Mouse (Mus musculus): ENCODE results near the gene Lima1. TPM values are rescaled to one million over a fixed set of nuclear protein-coding genes. Genes with fewer than 3 reads are reported as not detected.
A peak's percentile ranks its signal among the peaks of the same experiment; 100 is the strongest.
"Not testable (repeated sequence)": the region's sequence is repeated elsewhere in the genome, so short reads cannot be mapped to it uniquely, and the experiment has no call there.

Lima1 gene
- 28.6 and 38.5 TPM in 2 replicates for polyA plus RNA-seq (2015; fragmentation: Nextera tagmentation; extraction: Ambion mirVana)

DNA sequence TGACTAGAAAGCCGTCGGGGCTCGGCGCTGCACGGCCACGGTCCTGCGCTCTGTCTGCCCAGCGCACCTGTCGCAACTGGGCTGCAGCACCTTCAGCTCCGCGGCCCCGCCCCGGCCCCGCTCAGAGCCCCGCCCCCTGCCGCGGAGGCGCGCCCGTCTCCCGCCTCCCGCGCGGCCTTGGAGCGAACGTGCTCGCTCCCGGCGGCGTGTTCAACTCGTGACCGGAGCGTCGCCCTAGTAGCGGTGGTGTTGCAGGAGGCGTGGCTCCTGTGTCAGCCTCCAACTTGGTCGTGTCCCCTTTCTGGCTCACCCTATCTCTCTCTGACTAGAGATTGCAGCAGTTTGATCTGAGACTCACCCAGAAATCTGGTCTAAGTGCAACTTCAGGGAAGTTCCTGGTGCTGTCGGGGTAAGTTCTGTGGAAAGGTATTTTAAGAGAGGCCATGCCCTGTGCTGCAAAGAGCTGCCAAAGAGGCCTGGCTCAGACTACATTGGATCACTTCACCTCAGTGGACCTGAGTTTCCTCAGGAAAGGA, at the start of gene Lima1:
Gene Lima1 (minus strand): TSS at position 123 of the 536 bp plus-strand sequence.
- Histone ChIP-seq H3K4me3 (ENCODE audit: low read depth, low read length) (peak within 1 kb of the TSS; percentile 62), H3K36me3 (ENCODE audit: insufficient read depth, low read length) (no peaks in the 10 kb centered on the region), H3K4me1 (ENCODE audit: insufficient read depth, low read depth, low read length) (peaks cover 4% of the 10 kb centered on the region; the same call in 1 of the 2 replicates), H3K27me3 (replicated peaks; ENCODE audit: insufficient read depth, low read length) (no peaks in the 10 kb centered on the region), H3K4me2 (replicated peaks; ENCODE audit: low read depth, low read length) (peak within 1 kb of the TSS; percentile 97), H3K27ac (ENCODE audit: low read length) (peak within 1 kb of the TSS; percentile 64), H3K9ac (replicated peaks; ENCODE audit: low read depth) (peak within 1 kb of the TSS; percentile 35), H3K9me3 (ENCODE audit: low read length) (no peaks in the 10 kb centered on the region)
- ATAC-seq (peak; percentile 98), DNase-seq (ENCODE audit: low spot score) (peak; percentile 95)
- WGBS, result under 1% methylated on average over 38 of the region's 38 CpGs
- TF ChIP-seq CTCF (IDR thresholded peaks at IDR 0.05) (no peak), EP300 (IDR thresholded peaks at IDR 0.05) (0 out of 2 replicates have a peak, but pooled peaks have one; percentile 30)

DNA sequence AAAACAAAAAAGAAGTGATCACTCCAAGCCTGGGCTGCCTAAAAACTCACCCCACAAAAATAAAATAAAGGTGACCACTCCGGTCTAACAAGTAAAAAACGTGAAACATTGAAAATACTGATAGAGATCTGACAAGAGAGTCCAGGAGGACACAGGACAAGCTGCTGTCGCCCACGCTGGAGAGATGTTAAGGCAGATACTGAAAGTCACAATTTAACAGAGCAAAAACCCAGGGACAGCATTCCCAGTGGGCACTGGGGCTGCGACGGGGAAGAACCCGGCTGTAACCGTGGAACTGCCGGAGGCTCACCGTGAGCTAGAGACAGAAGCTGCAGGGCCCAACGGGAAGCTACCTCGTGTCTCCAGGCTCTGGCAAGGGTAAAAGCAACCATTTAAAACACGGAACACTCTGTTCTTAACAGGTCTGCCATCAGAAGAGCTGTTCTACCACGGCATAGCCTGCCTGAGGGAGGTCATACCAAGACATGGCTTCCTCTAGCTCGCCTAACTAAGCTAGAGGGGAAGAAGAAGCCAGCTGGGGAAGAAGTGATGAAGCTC, 44.4 kb upstream of the Lima1 start:
- TF ChIP-seq EP300 (IDR thresholded peaks at IDR 0.05) (no peak), CTCF (IDR thresholded peaks at IDR 0.05) (no peak)
- no peak for DNase-seq (ENCODE audit: low spot score)
- Histone ChIP-seq H3K4me1 (ENCODE audit: insufficient read depth, low read depth, low read length) (no peaks in the 10 kb centered on the region), H3K4me2 (replicated peaks; ENCODE audit: low read depth, low read length) (no peak overlapping the region), H3K9ac (replicated peaks; ENCODE audit: low read depth) (no peak overlapping the region), H3K27ac (ENCODE audit: low read length) (no peak overlapping the region), H3K4me3 (ENCODE audit: low read depth, low read length) (no peak overlapping the region), H3K36me3 (ENCODE audit: insufficient read depth, low read length) (no peaks in the 10 kb centered on the region), H3K9me3 (ENCODE audit: low read length) (no peaks in the 10 kb centered on the region), H3K27me3 (replicated peaks; ENCODE audit: insufficient read depth, low read length) (no peaks in the 10 kb centered on the region)
- WGBS, result 78% methylated on average over 15 of the region's 15 CpGs
- no peak for ATAC-seq

DNA sequence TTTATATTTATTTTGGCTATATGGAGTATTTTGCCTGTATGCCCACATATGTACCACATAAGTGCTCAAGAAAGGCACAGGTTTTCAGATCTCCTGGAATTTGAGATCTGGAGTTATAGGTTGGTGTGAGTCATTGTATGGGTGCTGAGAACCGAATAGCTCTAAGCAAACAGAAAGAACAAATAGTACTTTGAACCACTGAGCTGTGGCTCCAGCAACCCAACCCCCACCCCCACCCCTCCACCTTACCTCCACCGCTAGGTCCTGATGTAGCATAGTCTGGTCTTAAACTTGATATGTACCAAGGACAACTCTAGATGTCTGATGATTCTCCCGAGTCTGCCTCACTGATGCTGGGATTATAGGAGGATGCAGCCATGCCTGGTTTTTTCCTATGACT, 42.0 kb upstream of the Lima1 start:
- 52% methylated on average over 3 of the region's 3 CpGs for WGBS
- H3K4me2 ChIP-seq (replicated peaks; ENCODE audit: low read depth, low read length), result no peak overlapping the region
- no peaks in the 10 kb centered on the region for H3K27me3 ChIP-seq (replicated peaks; ENCODE audit: insufficient read depth, low read length)
- H3K27ac ChIP-seq (ENCODE audit: low read length), result no peak overlapping the region
- H3K4me3 ChIP-seq (ENCODE audit: low read depth, low read length), result no peak overlapping the region
- H3K9ac ChIP-seq (replicated peaks; ENCODE audit: low read depth), result no peak overlapping the region
- DNase-seq (ENCODE audit: low spot score) (no peak), ATAC-seq (no peak)
- H3K9me3 ChIP-seq (ENCODE audit: low read length), result no peaks in the 10 kb centered on the region
- no peak for TF ChIP-seq CTCF (IDR thresholded peaks at IDR 0.05)
- no peak for TF ChIP-seq EP300 (IDR thresholded peaks at IDR 0.05)
- H3K4me1 ChIP-seq (ENCODE audit: insufficient read depth, low read depth, low read length), result no peaks in the 10 kb centered on the region
- H3K36me3 ChIP-seq (ENCODE audit: insufficient read depth, low read length), result no peaks in the 10 kb centered on the region

DNA sequence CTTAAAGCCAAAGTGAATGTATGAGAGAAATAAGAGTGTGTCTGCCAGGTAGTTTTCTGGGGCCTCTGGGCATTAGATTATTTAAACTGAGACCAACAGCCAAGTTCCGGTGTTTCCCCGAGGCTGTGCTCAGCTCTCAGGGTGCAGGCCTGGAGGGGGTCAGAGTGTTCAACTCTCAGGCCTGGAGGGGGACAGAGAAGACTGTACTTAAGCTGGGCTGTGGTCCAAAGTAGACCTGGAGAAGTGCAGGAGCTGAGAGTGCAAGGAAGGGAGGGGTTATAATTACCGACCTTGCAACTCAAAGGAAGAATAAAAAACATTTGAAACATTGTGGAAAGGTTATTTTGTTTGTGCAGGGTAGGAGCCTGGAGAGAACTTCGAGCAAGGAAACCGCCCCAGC, 39.4 kb upstream of the Lima1 start:
- no peaks in the 10 kb centered on the region for H3K4me1 ChIP-seq (ENCODE audit: insufficient read depth, low read depth, low read length)
- ATAC-seq (peak; percentile 84), DNase-seq (ENCODE audit: low spot score) (peak; percentile 65)
- H3K27me3 ChIP-seq (replicated peaks; ENCODE audit: insufficient read depth, low read length), result no peaks in the 10 kb centered on the region
- H3K9ac ChIP-seq (replicated peaks; ENCODE audit: low read depth), result no peak overlapping the region
- no peaks in the 10 kb centered on the region for H3K9me3 ChIP-seq (ENCODE audit: low read length)
- WGBS, result 37% methylated on average over 5 of the region's 5 CpGs
- no peak overlapping the region for H3K4me2 ChIP-seq (replicated peaks; ENCODE audit: low read depth, low read length)
- no peak overlapping the region for H3K4me3 ChIP-seq (ENCODE audit: low read depth, low read length)
- no peaks in the 10 kb centered on the region for H3K36me3 ChIP-seq (ENCODE audit: insufficient read depth, low read length)
- TF ChIP-seq CTCF (IDR thresholded peaks at IDR 0.05) (no peak), EP300 (IDR thresholded peaks at IDR 0.05) (no peak)
- 0 out of 2 replicates have a peak overlapping the region, but pooled peaks have one; percentile 43 for H3K27ac ChIP-seq (ENCODE audit: low read length)

DNA sequence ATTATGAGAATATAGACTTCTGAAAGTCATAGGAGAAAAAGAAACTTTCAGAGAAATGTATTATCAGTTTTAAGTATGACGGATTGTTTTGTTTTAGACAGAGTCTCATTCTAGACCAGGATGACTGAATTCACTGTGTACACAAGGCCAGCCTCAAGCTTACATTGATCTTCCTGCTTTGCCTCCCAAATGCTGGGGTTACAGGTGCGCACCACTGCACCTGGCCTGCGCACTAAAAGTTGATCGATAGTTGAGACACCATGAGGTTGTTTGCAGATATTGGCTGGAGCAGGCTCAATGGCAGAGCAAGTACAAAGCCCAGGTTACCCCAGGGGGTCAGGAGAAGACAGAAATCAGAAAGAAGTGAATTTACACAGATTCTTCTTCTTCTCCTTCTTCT, 36.5 kb upstream of the Lima1 start:
- 90% methylated on average over 4 of the region's 4 CpGs for WGBS
- Histone ChIP-seq H3K9ac (replicated peaks; ENCODE audit: low read depth) (no peak overlapping the region), H3K4me2 (replicated peaks; ENCODE audit: low read depth, low read length) (no peak overlapping the region), H3K4me3 (ENCODE audit: low read depth, low read length) (no peak overlapping the region), H3K27me3 (replicated peaks; ENCODE audit: insufficient read depth, low read length) (no peaks in the 10 kb centered on the region), H3K27ac (ENCODE audit: low read length) (no peak overlapping the region), H3K9me3 (ENCODE audit: low read length) (no peaks in the 10 kb centered on the region), H3K4me1 (ENCODE audit: insufficient read depth, low read depth, low read length) (no peaks in the 10 kb centered on the region), H3K36me3 (ENCODE audit: insufficient read depth, low read length) (no peaks in the 10 kb centered on the region)
- TF ChIP-seq CTCF (IDR thresholded peaks at IDR 0.05) (no peak), EP300 (IDR thresholded peaks at IDR 0.05) (no peak)
- ATAC-seq (no peak), DNase-seq (ENCODE audit: low spot score) (no peak)

DNA sequence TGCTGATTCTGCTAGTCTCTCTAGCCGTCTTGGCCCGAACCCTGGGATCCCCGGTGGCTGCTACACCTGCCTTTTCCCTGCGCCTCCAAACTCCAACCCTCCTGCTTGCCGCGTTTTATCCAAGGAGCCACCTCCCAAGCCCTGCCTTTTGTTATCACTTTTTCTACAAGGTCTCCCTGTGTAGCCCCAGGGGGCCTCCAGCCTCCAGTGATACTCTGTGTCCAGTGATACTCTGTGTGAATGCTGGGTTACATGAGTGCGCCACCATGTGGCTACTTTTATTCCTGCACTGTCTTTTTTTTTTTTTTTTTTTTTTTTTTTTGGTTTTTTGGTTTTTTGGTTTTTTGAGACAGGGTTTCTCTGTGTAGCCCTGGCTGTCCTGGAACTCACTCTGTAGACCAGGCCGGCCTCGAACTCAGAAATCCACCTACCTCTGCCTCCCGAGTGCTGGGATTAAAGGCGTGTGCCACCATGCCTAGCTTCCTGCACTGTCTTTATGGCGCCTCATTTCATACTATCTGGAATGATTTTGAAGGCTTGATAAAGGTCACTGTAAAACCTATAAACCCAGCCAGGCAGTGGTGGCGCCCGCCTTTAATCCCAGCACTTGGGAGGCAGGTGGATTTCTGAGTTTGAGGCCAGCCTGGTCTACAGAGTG, 34.2 kb upstream of the Lima1 start:
- H3K4me2 ChIP-seq (replicated peaks; ENCODE audit: low read depth, low read length); H3K4me1 ChIP-seq (ENCODE audit: insufficient read depth, low read depth, low read length); H3K27ac ChIP-seq (ENCODE audit: low read length); H3K9me3 ChIP-seq (ENCODE audit: low read length); H3K4me3 ChIP-seq (ENCODE audit: low read depth, low read length); H3K27me3 ChIP-seq (replicated peaks; ENCODE audit: insufficient read depth, low read length); H3K9ac ChIP-seq (replicated peaks; ENCODE audit: low read depth); H3K36me3 ChIP-seq (ENCODE audit: insufficient read depth, low read length): not testable (repeated sequence)
- ATAC-seq (0 out of 2 replicates have a peak, but pooled peaks have one; percentile 37), DNase-seq (ENCODE audit: low spot score) (peak; percentile 45)
- WGBS, result 42% methylated on average over 14 of the region's 14 CpGs
- peak; percentile 70 for TF ChIP-seq CTCF (IDR thresholded peaks at IDR 0.05)
